Comparison of ENCODE assay signal across 18 mouse cellular contexts in the genomic region with DNA sequence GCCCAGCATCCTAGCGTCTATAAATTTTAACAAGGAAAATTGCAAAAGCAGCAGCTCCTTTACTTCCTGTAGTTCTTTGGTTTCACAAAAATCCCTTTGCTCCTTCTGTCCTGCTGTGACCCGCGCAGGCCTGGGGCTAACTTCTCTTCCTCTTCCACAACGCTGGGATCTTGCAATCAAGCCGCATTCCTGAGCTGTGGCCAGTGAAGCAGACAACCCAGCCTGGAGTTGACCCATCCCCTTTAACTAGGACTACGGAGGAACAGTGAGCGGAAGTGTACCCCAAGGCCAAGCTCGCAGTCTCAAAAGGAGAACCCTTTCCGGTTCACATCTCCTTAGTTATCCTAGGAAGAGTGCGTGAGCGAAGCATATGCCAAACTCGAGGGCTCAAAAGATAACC. TPM values are rescaled to one million over a fixed set of nuclear protein-coding genes. Genes with fewer than 3 reads are reported as not detected.
DNase-seq lines count a peak whose midpoint lies in the region; ATAC-seq lines count a peak whose summit lies in the region.
"Had no signal": no experiment of that assay in that cellular context is flagged by ENCODE, and none has a peak within 500 bp of the region (broad histone marks: within the 10 kb centered on the region; RNA-seq: fewer than 3 reads in every experiment).

No protein-coding gene starts in this region.

- WGBS in intestine, embryonic 16.5 days = 55% methylated on average over 12 of the region's 12 CpGs
- WGBS in forebrain, embryonic 15.5 days = 86% methylated on average over 12 of the region's 12 CpGs

- H3K4me3 ChIP-seq in intestine, embryonic 16.5 days (ENCODE audit: low read length) = peak overlapping the region; percentile 13; the same call in 1 of the 2 replicates
- no peak overlapping the region for H3K4me3 ChIP-seq in forebrain, embryonic 15.5 days
- H3K4me3 ChIP-seq: embryonic facial prominence, embryonic 12.5 days; forebrain, embryonic 10.5 days; limb, embryonic 10.5 days; megakaryocyte, embryonic 14.5 days had no signal

- no peaks in the 10 kb centered on the region for H3K9me3 ChIP-seq in intestine, embryonic 16.5 days (ENCODE audit: control insufficient read depth, low read length)
- H3K9me3 ChIP-seq in forebrain, embryonic 15.5 days = no peaks in the 10 kb centered on the region
- H3K9me3 ChIP-seq: embryonic facial prominence, embryonic 12.5 days; forebrain, embryonic 10.5 days; G1E; limb, embryonic 10.5 days had no signal

- no peak overlapping the region for H3K9ac ChIP-seq in intestine, embryonic 16.5 days (ENCODE audit: low read depth, low read length)
- no peak overlapping the region for H3K9ac ChIP-seq in forebrain, embryonic 15.5 days (replicated peaks)
- H3K9ac ChIP-seq: embryonic facial prominence, embryonic 12.5 days had no signal

- peak; percentile 32 for DNase-seq in Muller cell, postnatal 12 days (ENCODE audit: inconsistent ontology term)
- peak; percentile 72 for DNase-seq in kidney, postnatal 10 days
- peak; percentile 25 for DNase-seq in lung, postnatal 14 days
- DNase-seq in urinary bladder, postnatal 14 days (ENCODE audit: low spot score) = no peak
- no peak for DNase-seq in heart, postnatal 14 days
- no peak for DNase-seq in heart, postnatal 36 days
- DNase-seq: B cell, adult 2 months; cerebellum, postnatal 10 days; gastrocnemius, postnatal 36 days; right cerebral cortex, postnatal 14 days had no signal

- intact Hi-C loops in heart, postnatal 14 days (cut with DNase I) = no loop called here
- intact Hi-C loops in heart, postnatal 36 days (cut with DNase I) = no loop called here

- H3K4me1 ChIP-seq in intestine, embryonic 16.5 days (ENCODE audit: control insufficient read depth, insufficient read depth, low read length) = peaks cover 16% of the 10 kb centered on the region; the same call in 1 of the 2 replicates
- H3K4me1 ChIP-seq in forebrain, embryonic 15.5 days = no peaks in the 10 kb centered on the region

- peak overlapping the region; percentile 28; the same call in 1 of the 2 replicates for H3K4me2 ChIP-seq in intestine, embryonic 16.5 days (ENCODE audit: low read depth, low read length)
- H3K4me2 ChIP-seq in forebrain, embryonic 15.5 days (replicated peaks) = no peak overlapping the region
- H3K4me2 ChIP-seq: embryonic facial prominence, embryonic 12.5 days had no signal

- H3K27me3 ChIP-seq in intestine, embryonic 16.5 days (replicated peaks; ENCODE audit: control insufficient read depth, insufficient read depth, low read length) = no peaks in the 10 kb centered on the region
- no peaks in the 10 kb centered on the region for H3K27me3 ChIP-seq in forebrain, embryonic 15.5 days
- H3K27me3 ChIP-seq: embryonic facial prominence, embryonic 12.5 days; megakaryocyte, embryonic 14.5 days had no signal

- H3K36me3 ChIP-seq in intestine, embryonic 16.5 days (ENCODE audit: control insufficient read depth, insufficient read depth, low read length) = no peaks in the 10 kb centered on the region
- no peaks in the 10 kb centered on the region for H3K36me3 ChIP-seq in forebrain, embryonic 15.5 days
- H3K36me3 ChIP-seq: embryonic facial prominence, embryonic 12.5 days; forebrain, embryonic 10.5 days; G1E; limb, embryonic 10.5 days had no signal

- ATAC-seq in intestine, embryonic 16.5 days = peak; percentile 21
- no peak for ATAC-seq in forebrain, embryonic 15.5 days (replicated peaks)
- ATAC-seq: hindbrain, postnatal 0 days had no signal

- H3K27ac ChIP-seq in intestine, embryonic 16.5 days (ENCODE audit: low read length) = peak overlapping the region; percentile 77
- no peak overlapping the region for H3K27ac ChIP-seq in forebrain, embryonic 15.5 days (replicated peaks)
- H3K27ac ChIP-seq: embryonic facial prominence, embryonic 12.5 days; forebrain, embryonic 10.5 days; hindbrain, postnatal 0 days; limb, embryonic 10.5 days had no signal

RNA-seq across cellular contexts. Expression of a gene that starts 9.1 kb away (rescaled TPM):
- polyA plus RNA-seq in intestine, embryonic 16.5 days (2015; fragmentation: Nextera tagmentation; extraction: Ambion mirVana) = 180 and 240 TPM in 2 replicates
- 0.43 and 0.97 TPM in 2 replicates for polyA plus RNA-seq in forebrain, embryonic 15.5 days (2015; fragmentation: Nextera tagmentation; extraction: Ambion mirVana)
- 1 to 10 TPM in 1 of 2 experiments, under 1 TPM in 1; 0.51 to 1.1 TPM for total RNA-seq in heart, postnatal 14 days (2021)
- total RNA-seq in heart, postnatal 36 days (2021) = under 1 TPM in 1 of 2 experiments, not detected in 1; 0.98 TPM
- total RNA-seq: gastrocnemius, postnatal 36 days had no signal

RNA-seq across cellular contexts. Expression of a gene that starts 9.2 kb away (rescaled TPM):
- 8.0 and 9.2 TPM in 2 replicates for polyA plus RNA-seq in intestine, embryonic 16.5 days (2015; fragmentation: Nextera tagmentation; extraction: Ambion mirVana)
- 1.2 and 2.0 TPM in 2 replicates for polyA plus RNA-seq in forebrain, embryonic 15.5 days (2015; fragmentation: Nextera tagmentation; extraction: Ambion mirVana)
- total RNA-seq in heart, postnatal 14 days (2021) = 1 to 10 TPM; 1.8 to 3.9 TPM
- total RNA-seq in heart, postnatal 36 days (2021) = 1 to 10 TPM; 1.6 TPM

RNA-seq across cellular contexts. Expression of a gene that starts 41.8 kb away (rescaled TPM):
- polyA plus RNA-seq in intestine, embryonic 16.5 days (2015; fragmentation: Nextera tagmentation; extraction: Ambion mirVana) = 47.9 and 51.3 TPM in 2 replicates
- 1.8 and 2.5 TPM in 2 replicates for polyA plus RNA-seq in forebrain, embryonic 15.5 days (2015; fragmentation: Nextera tagmentation; extraction: Ambion mirVana)
- 10 to 100 TPM; 14.8 to 17.1 TPM for total RNA-seq in heart, postnatal 14 days (2021)
- total RNA-seq in heart, postnatal 36 days (2021) = 10 to 100 TPM; 13.7 to 15.8 TPM

RNA-seq across cellular contexts. Expression of a gene that starts 50.6 kb away (rescaled TPM):
- 7.6 and 8.8 TPM in 2 replicates for polyA plus RNA-seq in intestine, embryonic 16.5 days (2015; fragmentation: Nextera tagmentation; extraction: Ambion mirVana)
- polyA plus RNA-seq in forebrain, embryonic 15.5 days (2015; fragmentation: Nextera tagmentation; extraction: Ambion mirVana) = 0.13 and 0.27 TPM in 2 replicates
- total RNA-seq in heart, postnatal 14 days (2021) = 1 to 10 TPM; 1.5 to 1.8 TPM
- under 1 TPM; 0.72 to 0.98 TPM for total RNA-seq in heart, postnatal 36 days (2021)
- polyA plus RNA-seq: forebrain, embryonic 10.5 days had no signal

Comparison
In these comparisons a context has a peak if more than half of its experiments do, and no peak if none do; other contexts are left out.
1. DNase-seq: peak in Muller cell, postnatal 12 days (single experiment), kidney, postnatal 10 days (single experiment) and lung, postnatal 14 days (single experiment); none in urinary bladder, postnatal 14 days (single experiment), heart, postnatal 14 days (0 of 2) and heart, postnatal 36 days (0 of 2).